Mouse (Mus musculus) CD4-positive naive resting alpha-beta T cell, adult 57 days (primary cell): ENCODE data around the gene Cyp3a16. TPM values are rescaled to one million over a fixed set of nuclear protein-coding genes. Genes with fewer than 3 reads are reported as not detected.

Source experiments
- total RNA-seq: library from RNA; stranded (reverse); gene quantifications from one replicate; pipeline ENCODE4 v1.2.4, GENCODE M21; 2023

The Cyp3a16 gene
- total RNA-seq: not detected

GRCm38 (mm10) chr5:145469623-145470022 lies at the start of gene Cyp3a16:
TSS of gene Cyp3a16 (minus strand) at chr5:145469723.

Other genes starting within 250 kb of the Cyp3a16 start
- gene Zfp655, start 238.0 kb downstream of the Cyp3a16 start, total RNA-seq: 68.9 TPM
- gene Zscan25, start 189.2 kb downstream of the Cyp3a16 start, total RNA-seq: 36.8 TPM
- not detected for gene Cyp3a57, start 124.4 kb downstream of the Cyp3a16 start, total RNA-seq
- not detected for gene Cyp3a41b, start 115.0 kb upstream of the Cyp3a16 start, total RNA-seq